9 mouse cellular contexts compared by ENCODE assay signal in the genomic region with DNA sequence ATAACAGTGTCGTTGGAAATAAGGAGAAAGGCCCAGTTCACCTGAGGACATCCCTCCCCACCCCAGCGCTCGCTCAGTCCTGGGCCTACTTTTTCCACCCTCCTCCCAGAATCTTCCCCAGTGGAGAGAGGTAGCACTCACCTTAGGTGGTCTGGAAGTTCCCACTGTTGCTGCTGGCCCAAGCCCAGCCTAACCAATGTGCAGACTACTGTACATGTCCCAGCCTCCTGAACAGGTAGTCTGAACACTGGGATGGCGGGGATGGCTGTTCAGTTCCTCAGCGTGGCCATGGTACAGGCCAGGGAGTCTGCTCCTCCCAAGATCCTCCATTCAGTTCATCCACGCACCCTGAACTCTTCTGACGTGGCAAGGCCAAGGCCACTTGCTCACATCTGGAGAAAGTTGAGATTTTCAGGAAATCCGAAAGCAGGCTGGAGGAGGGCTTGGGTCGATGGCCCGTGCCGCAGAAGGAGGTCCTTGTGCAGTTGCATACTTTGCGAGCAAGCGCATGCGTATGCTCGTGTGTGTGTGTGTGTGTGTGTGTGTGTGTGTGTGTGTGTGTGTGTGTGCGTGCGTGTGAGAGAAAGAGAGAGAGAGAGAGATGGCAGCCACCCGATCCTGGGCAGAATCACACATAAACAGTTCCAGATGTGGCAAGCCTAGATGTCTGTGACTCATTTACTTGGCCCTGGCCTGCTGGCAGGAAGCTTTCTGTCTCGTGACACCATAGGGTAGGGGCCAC. TPM values are rescaled to one million over a fixed set of nuclear protein-coding genes. Genes with fewer than 3 reads are reported as not detected.
DNase-seq lines count a peak whose midpoint lies in the region; ATAC-seq lines count a peak whose summit lies in the region.
"Had no signal": no experiment of that assay in that cellular context is flagged by ENCODE, and none has a peak within 500 bp of the region (broad histone marks: within the 10 kb centered on the region; RNA-seq: fewer than 3 reads in every experiment).

No protein-coding gene starts in this region.

- peak overlapping the region; percentile 65 for H3K9ac ChIP-seq in embryonic facial prominence, embryonic 14.5 days (ENCODE audit: low read depth, low read length)

- WGBS in embryonic facial prominence, embryonic 14.5 days = 38% methylated on average over 19 of the region's 19 CpGs

- peak; percentile 35 to 77 for DNase-seq in adrenal gland, adult (ENCODE audit: inconsistent age in 2 of 2, low spot score in 1 of 2)
- DNase-seq in adrenal gland, adult 8-10 months = no peak
- peak; percentile 80 for DNase-seq in 3134 (ENCODE audit: extremely low read depth, insufficient read length, low spot score)
- peak; percentile 96 for DNase-seq in embryonic facial prominence, embryonic 14.5 days (ENCODE audit: low spot score)
- DNase-seq in hindlimb bud, embryonic 11.5 days (ENCODE audit: extremely low spot score, low read depth, low spot score) = peak; percentile 79
- DNase-seq in retina, postnatal 1 day = no peak
- no peak for DNase-seq in left cerebral cortex, adult 11 months (ENCODE audit: low spot score)

- no peaks in the 10 kb centered on the region for H3K9me3 ChIP-seq in embryonic facial prominence, embryonic 14.5 days (ENCODE audit: control insufficient read depth, low read length)

- peaks cover 41% of the 10 kb centered on the region for H3K36me3 ChIP-seq in embryonic facial prominence, embryonic 14.5 days (ENCODE audit: control insufficient read depth, insufficient read depth, low read length)

- ATAC-seq in embryonic facial prominence, embryonic 14.5 days (ENCODE audit: low read depth) = peak; percentile 90
- ATAC-seq in frontal cortex, adult (ENCODE audit: low TSS enrichment) = no peak
- ATAC-seq: midbrain, embryonic 16.5 days had no signal

- H3K4me1 ChIP-seq in embryonic facial prominence, embryonic 14.5 days (ENCODE audit: control insufficient read depth, insufficient read depth, low read length) = peaks cover 28% of the 10 kb centered on the region

- H3K27ac ChIP-seq in embryonic facial prominence, embryonic 14.5 days (replicated peaks; ENCODE audit: low read depth, low read length) = peak overlapping the region; percentile 92

- H3K4me2 ChIP-seq in embryonic facial prominence, embryonic 14.5 days (ENCODE audit: low read depth, low read length) = peak overlapping the region; percentile 66

- peak overlapping the region; percentile 36 for H3K4me3 ChIP-seq in embryonic facial prominence, embryonic 14.5 days (ENCODE audit: low read depth, low read length)

- no peaks in the 10 kb centered on the region for H3K27me3 ChIP-seq in embryonic facial prominence, embryonic 14.5 days (replicated peaks; ENCODE audit: control insufficient read depth, insufficient read depth, low read length)

RNA-seq across cellular contexts. Expression of a gene that starts 13.6 kb away (rescaled TPM):
- total RNA-seq in adrenal gland, adult 8-10 months (2022) = 10 to 100 TPM; 33.2 to 41.1 (median 37.1) TPM
- polyA plus RNA-seq in embryonic facial prominence, embryonic 14.5 days (2014; fragmentation: Nextera tagmentation; extraction: Ambion mirVana) = 103 and 115 TPM in 2 replicates

RNA-seq across cellular contexts. Expression of a gene that starts 29.5 kb away (rescaled TPM):
- 1 to 10 TPM in 3 of 4 experiments, under 1 TPM in 1; 0.77 to 2.3 (median 1.6) TPM for total RNA-seq in adrenal gland, adult 8-10 months (2022)
- 2.0 and 2.1 TPM in 2 replicates for polyA plus RNA-seq in embryonic facial prominence, embryonic 14.5 days (2014; fragmentation: Nextera tagmentation; extraction: Ambion mirVana)

RNA-seq across cellular contexts. Expression of a gene that starts 50.2 kb away (rescaled TPM):
- total RNA-seq in adrenal gland, adult 8-10 months (2022) = 10 to 100 TPM; 37.7 to 59.2 (median 52.6) TPM
- polyA plus RNA-seq in embryonic facial prominence, embryonic 14.5 days (2014; fragmentation: Nextera tagmentation; extraction: Ambion mirVana) = 55.7 and 57.1 TPM in 2 replicates

Comparison
In these comparisons a context has a peak if more than half of its experiments do, and no peak if none do; other contexts are left out.
1. DNase-seq: peak in adrenal gland, adult (2 of 2), 3134 (single experiment), embryonic facial prominence, embryonic 14.5 days (single experiment) and hindlimb bud, embryonic 11.5 days (single experiment); none in adrenal gland, adult 8-10 months (single experiment), retina, postnatal 1 day (single experiment) and left cerebral cortex, adult 11 months (single experiment).